Mouse (Mus musculus): Measurements from ENCODE around the gene Nsmce3. TPM values are rescaled to one million over a fixed set of nuclear protein-coding genes. Genes with fewer than 3 reads are reported as not detected.

Nsmce3 gene
- polyA plus RNA-seq, 1 experiment from 2014 or later: 13.3 TPM

GRCm38 (mm10) chr7:64891139-64891538, 18.3 kb upstream of the Nsmce3 start:
- H3K4me1 ChIP-seq: peaks cover 14% of the 10 kb centered on the region
- no peak overlapping the region for H3K27ac ChIP-seq
- no peaks in the 10 kb centered on the region for H3K9me3 ChIP-seq
- no peak overlapping the region for H3K4me3 ChIP-seq
- 60% methylated on average over 3 of the region's 3 CpGs for WGBS
- H3K4me2 ChIP-seq: no peak overlapping the region
- no peaks in the 10 kb centered on the region for H3K27me3 ChIP-seq
- no peaks in the 10 kb centered on the region for H3K36me3 ChIP-seq
- no peak overlapping the region for H3K9ac ChIP-seq
- no peak for ATAC-seq (ENCODE audit: insufficient number of reproducible peaks, insufficient read depth, low FRiP score, low TSS enrichment, low read depth)

GRCm38 (mm10) chr7:64889919-64890318, 17.1 kb upstream of the Nsmce3 start:
- H3K4me2 ChIP-seq: no peak overlapping the region
- no peaks in the 10 kb centered on the region for H3K36me3 ChIP-seq
- peaks cover 8% of the 10 kb centered on the region; the same call in 1 of the 2 replicates for H3K4me1 ChIP-seq
- no peaks in the 10 kb centered on the region for H3K9me3 ChIP-seq
- H3K27me3 ChIP-seq: no peaks in the 10 kb centered on the region
- WGBS: 72% methylated on average over 9 of the region's 9 CpGs
- no peak overlapping the region for H3K4me3 ChIP-seq
- H3K9ac ChIP-seq: no peak overlapping the region
- no peak overlapping the region for H3K27ac ChIP-seq
- ATAC-seq (ENCODE audit: insufficient number of reproducible peaks, insufficient read depth, low FRiP score, low TSS enrichment, low read depth): no peak

- Histone ChIP-seq H3K9me3 (no peaks in the 10 kb centered on the region), H3K36me3 (no peaks in the 10 kb centered on the region), H3K4me3 (no peak overlapping the region), H3K4me2 (no peak overlapping the region), H3K27ac (no peak overlapping the region), H3K4me1 (0 out of 2 replicates have a peak, but pooled peaks cover 4% of the 10 kb centered on the region), H3K27me3 (0 out of 2 replicates have a peak, but pooled peaks cover 4% of the 10 kb centered on the region), H3K9ac (no peak overlapping the region)
- WGBS: 66% methylated on average over 11 of the region's 11 CpGs
- ATAC-seq (ENCODE audit: insufficient number of reproducible peaks, insufficient read depth, low FRiP score, low TSS enrichment, low read depth): no peak
Measured at GRCm38 (mm10) chr7:64884187-64884862, 11.5 kb upstream of the Nsmce3 start.

GRCm38 (mm10) chr7:64882243-64882642, 9.4 kb upstream of the Nsmce3 start:
- H3K4me1 ChIP-seq: 0 out of 2 replicates have a peak, but pooled peaks cover 4% of the 10 kb centered on the region
- no peak overlapping the region for H3K9ac ChIP-seq
- H3K4me2 ChIP-seq: no peak overlapping the region
- ATAC-seq (ENCODE audit: insufficient number of reproducible peaks, insufficient read depth, low FRiP score, low TSS enrichment, low read depth): no peak
- no peaks in the 10 kb centered on the region for H3K9me3 ChIP-seq
- no peaks in the 10 kb centered on the region for H3K36me3 ChIP-seq
- 0 out of 2 replicates have a peak, but pooled peaks cover 4% of the 10 kb centered on the region for H3K27me3 ChIP-seq
- H3K27ac ChIP-seq: no peak overlapping the region
- 40% methylated on average over 6 of the region's 6 CpGs for WGBS
- H3K4me3 ChIP-seq: no peak overlapping the region

- Histone ChIP-seq H3K36me3 (no peaks in the 10 kb centered on the region), H3K9me3 (no peaks in the 10 kb centered on the region), H3K4me3 (no peak overlapping the region), H3K9ac (no peak overlapping the region), H3K27ac (no peak overlapping the region), H3K27me3 (0 out of 2 replicates have a peak, but pooled peaks cover 4% of the 10 kb centered on the region), H3K4me1 (0 out of 2 replicates have a peak, but pooled peaks cover 4% of the 10 kb centered on the region), H3K4me2 (no peak overlapping the region)
- no peak for ATAC-seq (ENCODE audit: insufficient number of reproducible peaks, insufficient read depth, low FRiP score, low TSS enrichment, low read depth)
- WGBS: 69% methylated on average over 7 of the region's 7 CpGs
Measured at GRCm38 (mm10) chr7:64881387-64881786, 8.6 kb upstream of the Nsmce3 start.

GRCm38 (mm10) chr7:64880415-64880814, 7.6 kb upstream of the Nsmce3 start:
- WGBS: 61% methylated on average over 5 of the region's 5 CpGs
- H3K9me3 ChIP-seq: no peaks in the 10 kb centered on the region
- H3K4me1 ChIP-seq: 0 out of 2 replicates have a peak, but pooled peaks cover 4% of the 10 kb centered on the region
- no peak overlapping the region for H3K27ac ChIP-seq
- H3K4me3 ChIP-seq: no peak overlapping the region
- 0 out of 2 replicates have a peak, but pooled peaks cover 4% of the 10 kb centered on the region for H3K27me3 ChIP-seq
- no peaks in the 10 kb centered on the region for H3K36me3 ChIP-seq
- no peak for ATAC-seq (ENCODE audit: insufficient number of reproducible peaks, insufficient read depth, low FRiP score, low TSS enrichment, low read depth)
- H3K9ac ChIP-seq: no peak overlapping the region
- H3K4me2 ChIP-seq: no peak overlapping the region

- H3K9ac ChIP-seq: no peak overlapping the region
- no peak for ATAC-seq (ENCODE audit: insufficient number of reproducible peaks, insufficient read depth, low FRiP score, low TSS enrichment, low read depth)
- peaks cover 6% of the 10 kb centered on the region for H3K36me3 ChIP-seq
- H3K27ac ChIP-seq: no peak overlapping the region
- no peaks in the 10 kb centered on the region for H3K9me3 ChIP-seq
- peaks cover 15% of the 10 kb centered on the region for H3K4me1 ChIP-seq
- no peaks in the 10 kb centered on the region for H3K27me3 ChIP-seq
- H3K4me2 ChIP-seq: no peak overlapping the region
- H3K4me3 ChIP-seq: no peak overlapping the region
- 86% methylated on average over 4 of the region's 4 CpGs for WGBS
Measured at GRCm38 (mm10) chr7:64874941-64875340, 2.1 kb upstream of the Nsmce3 start.

- 36% methylated on average over 11 of the region's 11 CpGs for WGBS
- Histone ChIP-seq H3K4me1 (peaks cover 15% of the 10 kb centered on the region), H3K9me3 (no peaks in the 10 kb centered on the region), H3K4me2 (peak overlapping the region; percentile 90), H3K9ac (0 out of 2 replicates have a peak overlapping the region, but pooled peaks have one; percentile 32), H3K36me3 (peaks cover 10% of the 10 kb centered on the region), H3K4me3 (peak overlapping the region; percentile 91), H3K27ac (peak overlapping the region; percentile 98), H3K27me3 (no peaks in the 10 kb centered on the region)
- ATAC-seq (ENCODE audit: insufficient number of reproducible peaks, insufficient read depth, low FRiP score, low TSS enrichment, low read depth): no peak
Measured at GRCm38 (mm10) chr7:64873266-64873665, 469 bp upstream of the Nsmce3 start.

GRCm38 (mm10) chr7:64871987-64872742, 632 bp downstream of the Nsmce3 start:
- Histone ChIP-seq H3K27ac (peak overlapping the region; percentile 98), H3K9ac (peak overlapping the region; percentile 97), H3K36me3 (peaks cover 10% of the 10 kb centered on the region), H3K4me3 (peak overlapping the region; percentile 91), H3K27me3 (no peaks in the 10 kb centered on the region), H3K4me2 (peak overlapping the region; percentile 90), H3K9me3 (no peaks in the 10 kb centered on the region), H3K4me1 (peaks cover 15% of the 10 kb centered on the region)
- WGBS: under 1% methylated on average over 33 of the region's 33 CpGs
- peak; percentile 18; the same call in 1 of the 2 replicates for ATAC-seq (ENCODE audit: insufficient number of reproducible peaks, insufficient read depth, low FRiP score, low TSS enrichment, low read depth)

GRCm38 (mm10) chr7:64869549-64870065, 3.2 kb downstream of the Nsmce3 start:
- Histone ChIP-seq H3K9me3 (no peaks in the 10 kb centered on the region), H3K9ac (no peak overlapping the region), H3K4me2 (no peak overlapping the region), H3K27ac (no peak overlapping the region), H3K4me3 (no peak overlapping the region), H3K27me3 (no peaks in the 10 kb centered on the region), H3K4me1 (peaks cover 15% of the 10 kb centered on the region), H3K36me3 (peaks cover 10% of the 10 kb centered on the region)
- ATAC-seq (ENCODE audit: insufficient number of reproducible peaks, insufficient read depth, low FRiP score, low TSS enrichment, low read depth): no peak
- 90% methylated on average over 6 of the region's 6 CpGs for WGBS

GRCm38 (mm10) chr7:64863538-64863937, 9.3 kb downstream of the Nsmce3 start:
- ATAC-seq (ENCODE audit: insufficient number of reproducible peaks, insufficient read depth, low FRiP score, low TSS enrichment, low read depth): no peak
- Histone ChIP-seq H3K27ac (no peak overlapping the region), H3K4me3 (no peak overlapping the region), H3K9me3 (no peaks in the 10 kb centered on the region), H3K27me3 (no peaks in the 10 kb centered on the region), H3K9ac (no peak overlapping the region), H3K4me2 (no peak overlapping the region), H3K36me3 (no peaks in the 10 kb centered on the region), H3K4me1 (no peaks in the 10 kb centered on the region)
- 84% methylated on average over 3 of the region's 3 CpGs for WGBS

Measured in embryonic facial prominence, embryonic 13.5 days (tissue).